Mouse (Mus musculus): ENCODE data around the gene Tagln.

DNA sequence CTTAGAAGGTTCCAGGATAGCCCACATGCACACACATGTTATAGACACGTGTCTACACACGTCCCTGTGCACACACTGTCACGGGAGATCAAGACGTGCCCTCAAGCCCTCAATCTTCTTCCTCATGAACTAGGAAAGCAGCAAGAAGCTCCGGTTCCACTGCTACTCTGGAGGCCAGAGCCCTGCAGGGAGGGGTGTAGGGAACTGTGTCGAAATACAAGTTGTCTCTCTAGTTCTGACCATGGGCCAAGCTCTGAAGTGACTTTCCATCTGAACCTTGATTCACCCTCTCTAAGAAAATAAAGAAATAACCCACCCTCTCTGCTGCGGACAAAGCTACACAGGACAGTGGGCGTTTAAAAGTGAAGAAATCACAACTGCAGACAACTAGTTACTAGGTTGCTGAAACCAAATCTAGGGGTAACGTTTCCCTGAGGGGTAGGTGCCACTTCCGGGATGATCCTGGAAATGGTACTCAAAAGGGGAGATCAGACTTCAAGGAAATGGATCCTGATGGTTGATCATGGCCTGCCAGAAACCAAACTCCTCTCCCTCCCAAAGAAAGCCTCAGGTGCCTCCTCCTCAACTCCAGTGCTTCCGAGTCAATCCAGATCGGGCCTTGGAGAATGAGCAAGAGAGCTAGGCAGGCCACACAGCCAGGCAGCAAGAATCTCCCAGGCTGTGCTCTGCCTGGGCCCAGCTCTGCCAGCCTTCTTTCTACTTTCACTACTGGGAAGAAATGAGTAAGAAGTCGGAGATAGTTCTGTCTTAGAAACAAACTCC, 17.8 kb upstream of the Tagln start:
- TF ChIP-seq CTCF (IDR thresholded peaks at IDR 0.05; ENCODE audit: low read depth) = no peak
- no peak for TF ChIP-seq EP300 (optimal IDR thresholded peaks at IDR 0.05)

All from stomach, postnatal 0 days (tissue).